Mouse (Mus musculus): ENCODE measurements around the gene Pax2.

Gene Pax2

DNA sequence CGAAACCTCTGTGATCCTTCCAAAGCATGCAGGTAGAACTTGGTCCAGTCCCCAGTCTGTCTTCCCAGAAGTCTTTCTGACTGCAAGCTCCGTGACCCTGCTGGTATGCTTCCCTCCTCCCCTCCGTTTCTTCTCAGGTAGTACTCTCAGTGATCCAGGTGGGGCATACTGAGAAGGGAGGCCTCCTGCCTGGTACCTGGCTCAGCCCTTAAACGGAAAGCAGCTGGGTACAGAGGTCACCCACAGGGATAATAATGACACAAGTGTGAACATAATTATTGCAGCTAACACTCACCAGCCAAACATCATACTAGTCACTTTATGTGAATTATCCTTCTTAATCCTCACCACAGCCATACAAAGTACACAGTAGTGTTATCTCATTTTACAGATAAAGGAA is 28.5 kb downstream of the Pax2 start:
- no peak for DNase-seq

DNA sequence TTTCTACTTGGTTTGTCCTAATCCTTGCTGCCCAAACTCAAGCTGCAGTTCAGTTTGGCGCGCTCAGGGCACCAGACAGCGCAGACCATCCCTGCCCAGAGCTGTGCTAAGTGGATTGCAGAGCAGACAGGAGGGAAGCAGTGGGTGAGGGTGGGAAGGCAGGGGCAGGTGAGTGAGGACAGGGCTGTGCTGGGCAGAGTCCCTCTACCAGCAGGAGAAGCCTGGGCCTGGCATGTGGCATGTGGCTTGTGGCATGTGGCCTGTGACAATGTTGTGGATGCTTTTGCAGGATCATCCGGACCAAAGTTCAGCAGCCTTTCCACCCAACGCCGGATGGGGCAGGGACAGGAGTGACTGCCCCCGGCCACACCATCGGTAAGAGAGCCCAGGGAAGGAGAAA is 32.6 kb downstream of the Pax2 start:
- no peak for DNase-seq

DNA sequence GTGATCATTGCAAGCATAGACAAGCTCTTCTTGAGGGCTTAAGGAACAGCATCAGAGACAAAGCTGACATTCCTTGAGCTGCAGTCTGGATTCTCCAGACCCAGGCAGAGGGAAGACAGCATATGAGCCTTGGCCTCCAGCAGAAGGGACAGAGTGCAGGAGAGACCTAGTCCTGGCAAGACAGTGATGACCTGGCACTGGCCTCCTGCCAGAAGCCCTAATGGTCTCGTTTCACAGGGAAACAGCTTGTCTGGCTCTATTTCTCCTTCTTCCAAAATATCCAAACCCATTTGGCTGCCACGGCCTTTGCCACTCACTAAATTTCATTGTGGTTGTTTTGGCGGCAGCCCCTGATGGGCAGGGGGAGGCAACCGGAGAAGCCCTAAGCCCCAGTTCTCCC is 36.1 kb downstream of the Pax2 start:
- DNase-seq: peak; percentile 65 to 71

DNA sequence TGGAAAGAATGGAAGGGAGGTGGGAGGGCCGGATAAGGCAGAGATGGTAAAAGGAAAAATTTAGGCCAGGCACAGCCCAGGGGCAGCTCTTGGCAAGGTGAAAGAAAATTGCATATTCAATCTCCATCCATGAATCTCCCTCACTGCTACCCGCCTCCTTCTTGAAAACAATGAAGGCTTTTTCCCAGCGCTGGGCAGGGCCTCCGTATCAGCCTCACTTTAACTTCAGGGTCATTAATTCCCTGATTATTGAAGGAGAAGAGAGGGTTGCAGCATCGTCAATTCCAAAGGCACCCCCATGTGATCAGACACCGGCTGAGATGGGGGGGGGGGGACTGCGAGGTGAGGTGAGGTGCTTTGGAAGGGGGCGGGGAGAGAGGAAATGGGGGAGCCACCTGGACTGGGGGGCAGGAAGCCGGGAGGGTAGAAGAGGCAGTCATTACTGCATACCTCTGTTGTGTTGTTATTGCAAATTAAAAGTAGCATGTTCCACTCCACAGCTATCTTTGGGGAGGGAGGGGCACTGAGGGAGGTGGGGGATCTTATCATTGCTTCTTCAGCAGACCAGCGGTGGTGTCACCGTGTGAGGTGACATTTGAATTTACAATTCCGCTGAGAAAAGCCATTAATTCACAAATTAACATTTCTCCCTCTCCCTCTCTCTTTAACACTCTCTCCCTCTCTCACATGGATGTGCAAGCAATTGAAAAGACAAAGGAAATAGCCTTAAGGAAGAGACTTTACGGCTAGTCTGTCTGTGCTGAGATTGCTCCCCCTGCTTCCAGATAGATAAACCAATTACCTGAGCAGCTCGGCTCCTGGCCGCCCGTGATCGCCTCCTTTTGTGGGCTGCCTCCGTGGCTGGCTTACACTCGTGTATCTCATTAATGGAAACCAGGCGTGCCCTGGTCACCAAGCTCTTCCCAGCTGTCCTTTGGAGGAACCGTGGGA is 41.5 kb downstream of the Pax2 start:
- DNase-seq: no peak

DNA sequence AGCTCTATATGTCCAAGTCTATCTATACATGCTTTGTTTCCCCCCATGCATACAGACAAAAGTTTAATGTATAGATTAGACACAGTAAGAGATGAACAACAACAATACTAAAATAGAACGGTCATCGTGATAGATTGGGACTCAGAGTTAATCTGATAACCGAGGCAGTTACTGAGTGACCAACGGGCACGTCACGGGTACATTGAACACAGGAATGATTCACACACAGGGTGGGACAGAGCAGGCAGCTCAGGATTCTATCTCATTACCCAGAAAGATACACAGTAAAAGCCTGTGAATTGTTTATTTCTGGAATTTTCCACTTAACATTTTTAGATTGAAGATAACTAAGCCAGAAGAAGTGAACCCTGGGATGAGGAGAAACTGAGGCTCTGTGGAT is 42.9 kb downstream of the Pax2 start:
- no peak for DNase-seq

DNA sequence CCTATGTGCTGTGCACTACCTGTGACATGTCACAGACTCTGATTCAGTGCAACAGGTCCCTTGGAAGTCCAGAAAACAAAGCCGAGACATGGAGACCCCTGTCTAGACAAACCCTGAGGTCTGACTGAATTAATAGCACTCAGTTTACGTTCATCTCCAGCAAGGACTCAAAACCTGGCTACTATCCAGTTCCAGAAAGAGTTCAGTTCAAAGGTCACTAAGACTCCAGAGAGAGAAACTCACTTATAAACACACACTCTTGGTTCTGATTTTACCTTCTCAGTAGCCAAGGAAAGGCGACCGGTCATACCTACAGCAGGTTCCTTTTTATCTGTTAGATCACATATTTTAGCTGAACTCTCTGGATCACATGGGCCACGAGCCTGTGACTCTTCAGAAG is 43.3 kb downstream of the Pax2 start:
- no peak for DNase-seq

DNA sequence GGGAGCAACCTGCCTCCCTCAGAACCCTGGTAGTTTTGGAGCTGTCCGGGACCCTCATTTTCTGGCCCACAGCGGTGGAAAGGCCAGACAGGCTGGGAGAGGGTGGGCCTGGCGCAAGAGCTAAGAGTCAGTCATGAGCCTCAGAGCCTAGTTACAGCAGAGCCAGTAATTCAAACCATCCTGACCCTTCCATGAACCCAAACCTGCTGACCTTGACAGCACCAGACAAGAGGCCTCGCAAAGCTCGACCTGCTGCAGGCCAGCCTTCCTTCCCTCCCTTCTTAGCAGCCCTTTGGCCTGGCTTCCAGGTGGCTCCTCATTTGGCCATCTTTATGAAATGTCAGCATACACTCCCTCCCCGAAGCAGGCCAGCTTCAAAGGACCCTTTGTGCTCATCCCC is 44.5 kb downstream of the Pax2 start:
- DNase-seq: no peak

DNA sequence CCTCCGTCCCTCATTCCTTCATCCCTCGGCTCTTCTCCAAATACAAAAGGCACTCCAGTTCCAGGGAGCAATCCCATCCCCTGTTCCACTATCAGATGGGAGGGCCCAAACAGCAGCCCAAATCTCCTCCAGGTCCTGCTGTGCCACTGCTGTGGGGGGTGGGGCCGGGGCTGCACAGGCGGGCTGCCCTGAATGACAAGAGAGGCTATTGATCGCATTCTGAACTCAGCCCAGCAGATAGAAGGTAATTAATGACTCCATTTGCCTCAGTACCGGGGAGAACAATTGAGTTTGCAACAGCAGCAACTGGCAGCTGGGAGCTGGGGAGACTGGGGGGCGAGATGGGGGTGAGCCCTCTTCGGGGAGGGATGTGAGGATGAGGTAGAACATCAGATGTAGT is 52.9 kb downstream of the Pax2 start:
- DNase-seq: no peak

DNA sequence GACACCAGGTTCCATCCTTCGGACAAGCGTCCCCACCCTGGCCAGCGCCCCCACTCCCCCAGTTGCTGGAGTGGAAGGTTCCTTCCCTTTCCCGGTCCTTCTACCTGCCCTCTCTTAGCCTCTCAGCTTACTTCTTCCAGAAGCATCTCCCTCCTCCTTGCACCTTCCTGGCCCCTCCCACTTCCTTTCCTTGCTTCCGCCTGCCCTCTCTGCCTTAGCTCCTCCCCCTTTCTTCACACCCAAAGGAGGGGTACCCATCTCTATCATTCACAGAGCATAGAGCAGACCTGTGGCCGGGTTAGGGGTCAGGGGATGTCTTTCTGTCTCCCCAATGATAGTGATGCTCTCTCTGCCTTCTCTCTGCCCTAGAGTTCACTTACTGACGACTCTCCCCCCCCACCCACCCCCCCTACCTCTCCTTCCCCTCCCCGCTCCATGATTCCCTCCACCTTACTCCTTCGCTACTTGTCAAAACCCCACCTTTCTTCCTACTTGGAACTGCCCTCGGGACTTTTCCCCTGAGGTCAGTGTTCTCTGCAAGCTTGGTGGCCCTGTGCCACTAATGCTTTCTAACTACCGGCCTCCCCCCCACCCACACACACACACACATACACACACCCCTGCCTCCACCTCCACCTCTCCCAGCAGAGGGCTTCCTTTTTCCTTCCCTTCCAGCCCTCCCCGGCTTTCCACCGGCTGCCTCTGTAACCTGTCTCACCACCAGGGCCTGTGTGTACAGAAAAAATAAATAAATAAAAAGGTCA is 57.0 kb downstream of the Pax2 start:
- DNase-seq: no peak

DNA sequence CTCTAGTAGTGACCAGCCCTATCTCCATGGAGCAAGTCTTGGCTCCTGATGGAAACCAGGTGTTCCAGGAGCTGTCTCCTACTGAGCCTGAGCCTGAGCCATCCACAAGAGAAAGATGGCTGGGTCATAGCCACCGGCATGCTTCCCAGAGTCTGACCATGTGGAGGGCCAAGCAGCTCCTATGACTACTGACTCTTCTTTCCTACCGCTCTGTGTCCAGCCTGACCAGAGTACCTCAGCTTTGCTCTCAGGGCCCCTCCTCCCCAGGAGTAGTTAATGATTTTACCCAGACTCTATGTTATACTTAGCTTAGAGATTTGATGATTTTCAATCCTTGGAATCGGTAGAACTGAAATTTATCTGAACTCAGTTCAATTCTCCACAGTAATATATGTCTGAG is 59.3 kb downstream of the Pax2 start:
- no peak for DNase-seq

DNA sequence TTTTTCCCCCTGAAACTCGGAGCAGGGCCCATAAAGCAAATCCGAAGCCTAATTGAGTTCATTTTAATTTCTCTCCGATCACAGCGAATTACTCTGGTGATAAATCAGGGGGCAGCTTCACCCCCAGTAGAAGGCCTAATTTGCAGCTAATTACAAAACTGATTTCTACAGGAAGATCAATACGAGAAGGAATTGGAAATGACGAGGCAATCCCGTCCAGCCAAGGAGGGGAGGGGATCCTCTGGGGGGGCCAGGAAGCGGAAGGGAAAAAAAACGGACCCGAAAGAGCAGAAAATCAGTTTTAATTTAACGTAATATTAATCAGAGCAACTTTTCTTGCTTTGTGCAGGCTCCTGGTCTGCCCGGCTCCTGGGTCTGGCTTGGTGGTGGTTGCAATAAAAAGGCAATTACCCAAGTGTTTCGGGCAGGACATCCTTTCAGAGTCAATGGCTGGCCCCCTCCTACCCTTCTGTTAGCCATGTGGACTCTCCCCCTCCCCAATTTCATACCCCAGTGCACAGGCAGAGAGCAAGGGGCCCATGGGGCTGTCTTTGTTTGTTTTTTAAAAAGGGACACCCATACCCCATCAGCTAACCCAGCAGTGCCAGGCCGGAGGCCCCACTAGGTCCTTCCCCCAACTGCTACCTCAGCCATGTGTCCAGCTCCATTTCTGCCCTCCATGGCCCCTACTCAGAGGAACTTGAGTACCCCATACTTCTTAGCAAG is 61.7 kb downstream of the Pax2 start:
- DNase-seq: no peak

DNA sequence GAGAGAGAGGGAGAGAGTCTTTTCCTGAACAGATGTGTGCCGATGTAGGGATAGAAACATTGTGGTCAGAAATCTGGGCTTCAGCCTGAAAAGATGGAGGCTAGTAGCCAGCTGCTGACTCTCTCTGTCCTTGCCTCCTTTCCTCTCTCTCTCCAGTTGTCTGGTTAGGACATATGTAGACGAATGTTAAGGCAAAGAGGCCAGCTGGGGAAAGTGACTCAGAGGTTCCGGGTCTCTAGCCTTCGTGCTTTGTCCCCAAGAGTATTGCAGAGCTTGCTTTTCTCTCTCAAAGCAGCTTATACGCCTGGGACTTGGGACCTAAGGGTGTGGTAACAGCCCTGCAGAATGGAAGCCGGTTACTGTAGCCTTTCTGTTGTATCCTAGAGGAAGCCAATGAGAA is 62.8 kb downstream of the Pax2 start:
- no peak for DNase-seq

DNA sequence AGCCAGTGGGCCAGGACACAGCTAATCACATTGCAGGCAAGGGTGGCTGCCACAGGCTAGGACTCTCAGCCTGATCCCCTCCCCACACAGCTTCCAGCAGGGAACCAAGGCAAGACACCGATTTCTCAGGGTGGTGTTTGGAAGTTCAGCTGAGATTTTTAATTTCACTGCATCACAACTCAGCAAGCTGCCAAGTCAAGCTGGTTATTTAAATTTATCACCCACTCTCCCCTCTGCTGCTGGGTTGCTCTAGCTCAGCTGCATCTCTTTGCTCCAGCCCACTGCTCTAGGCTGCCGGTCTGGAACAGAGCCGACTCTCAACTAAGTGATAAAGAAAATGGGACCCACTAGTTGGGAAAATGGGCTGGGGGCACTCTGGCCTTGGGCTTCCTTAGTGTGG is 65.7 kb downstream of the Pax2 start:
- no peak for DNase-seq

DNA sequence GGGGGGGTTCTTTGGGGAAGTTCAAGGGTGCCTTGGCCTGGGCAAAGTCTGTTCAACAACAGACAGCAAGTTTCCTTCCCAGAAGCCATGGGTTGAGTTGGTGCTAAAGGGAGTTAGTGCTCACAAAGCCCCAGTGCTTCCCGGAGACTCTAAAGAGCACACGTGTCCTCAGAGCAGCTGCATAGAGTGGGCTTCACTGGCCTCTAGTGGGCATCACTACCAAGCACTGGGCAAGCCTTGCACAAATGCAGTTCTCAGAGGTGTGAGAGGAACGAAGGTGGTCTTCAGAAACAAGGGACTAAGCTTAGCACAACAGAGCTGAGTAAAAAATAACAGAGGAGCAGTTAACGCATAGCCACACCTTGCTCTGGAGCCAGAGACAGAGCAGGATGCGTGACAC is 66.5 kb downstream of the Pax2 start:
- no peak for DNase-seq

DNA sequence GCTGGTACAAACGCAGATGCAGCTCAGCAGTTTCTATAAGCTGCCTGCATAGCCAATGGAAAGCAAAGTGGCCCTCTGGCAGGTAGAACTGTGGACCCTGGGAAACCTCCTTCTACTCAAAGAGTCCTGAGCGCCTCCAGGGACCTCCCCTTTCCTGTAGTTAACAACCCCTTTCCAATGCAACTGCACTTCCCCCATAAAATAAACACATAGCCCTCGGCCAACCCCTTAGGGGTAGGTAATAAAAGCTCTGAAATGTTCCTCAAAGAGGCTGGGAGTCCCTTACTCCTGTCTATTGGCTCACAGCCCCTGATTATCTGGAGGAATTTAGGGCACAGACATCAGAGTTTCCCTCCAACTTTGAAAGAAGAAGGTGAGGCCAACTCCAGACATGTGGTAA is 67.8 kb downstream of the Pax2 start:
- no peak for DNase-seq

DNA sequence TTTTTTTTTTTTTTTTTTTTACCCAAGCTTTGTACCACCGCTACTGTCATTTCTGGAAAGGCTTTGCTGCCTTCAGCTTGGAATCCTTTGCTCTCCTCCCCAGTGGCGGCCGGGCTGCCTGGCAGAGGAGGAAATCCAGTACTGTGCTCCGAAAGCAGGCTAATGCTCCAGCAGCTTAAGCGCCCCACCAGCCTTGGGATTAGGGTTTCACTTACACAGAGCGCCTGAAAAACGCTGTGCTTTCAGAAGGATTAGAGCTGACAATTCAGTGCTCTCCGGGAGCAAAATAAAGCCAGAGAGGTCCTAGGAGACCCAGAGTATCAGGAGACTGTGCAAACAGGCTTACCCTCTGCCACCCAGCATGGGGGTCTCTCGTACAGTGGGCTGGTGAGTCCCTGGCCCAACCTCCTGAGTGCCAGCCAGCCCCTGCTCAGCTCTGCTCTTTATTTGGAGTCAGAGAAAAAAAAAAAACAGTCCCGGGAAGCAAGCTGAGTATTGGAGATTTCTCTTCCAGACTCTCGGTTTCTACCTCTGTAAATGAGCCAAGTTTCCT is 69.4 kb downstream of the Pax2 start:
- no peak for DNase-seq

DNA sequence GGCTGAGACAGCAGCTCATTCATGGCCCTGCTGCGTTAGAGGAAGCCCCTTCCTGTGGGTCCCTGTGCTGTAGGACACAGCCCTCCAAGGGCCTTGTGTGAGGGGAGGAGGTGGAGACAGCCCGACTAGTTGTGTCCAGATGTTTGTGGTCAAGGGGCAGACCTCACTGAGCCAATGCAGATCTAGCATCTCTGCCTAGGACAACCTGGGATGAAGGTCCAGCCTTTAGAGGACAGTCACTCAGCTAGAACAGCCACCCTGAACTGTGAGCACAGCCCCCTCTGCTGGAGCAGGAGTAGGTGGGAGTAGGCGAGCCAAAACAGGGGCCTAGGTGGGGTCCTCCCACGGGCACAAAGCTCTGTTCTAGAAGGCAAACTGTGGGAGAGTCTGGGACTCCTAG is 70.0 kb downstream of the Pax2 start:
- DNase-seq: no peak

DNA sequence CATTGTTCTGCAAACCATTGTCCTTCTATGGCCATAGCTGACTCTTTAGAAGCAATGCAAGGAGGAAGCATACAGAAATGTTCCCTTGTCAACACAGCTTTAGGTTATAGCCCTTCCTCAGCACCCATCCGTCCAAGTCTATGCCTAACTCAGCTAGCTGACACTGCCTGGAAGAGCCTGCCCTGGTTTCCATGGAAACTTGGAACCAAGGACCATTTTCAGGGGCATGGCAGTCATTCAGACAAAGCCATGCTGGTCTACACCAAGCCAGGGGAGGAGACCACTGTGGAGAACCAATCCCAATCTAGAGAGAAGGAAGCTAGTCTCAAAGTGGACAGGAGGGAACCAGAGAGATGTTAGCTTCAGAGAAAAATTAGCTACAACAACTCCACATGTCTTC is 77.5 kb downstream of the Pax2 start:
- DNase-seq: peak; percentile 47 to 49

DNA sequence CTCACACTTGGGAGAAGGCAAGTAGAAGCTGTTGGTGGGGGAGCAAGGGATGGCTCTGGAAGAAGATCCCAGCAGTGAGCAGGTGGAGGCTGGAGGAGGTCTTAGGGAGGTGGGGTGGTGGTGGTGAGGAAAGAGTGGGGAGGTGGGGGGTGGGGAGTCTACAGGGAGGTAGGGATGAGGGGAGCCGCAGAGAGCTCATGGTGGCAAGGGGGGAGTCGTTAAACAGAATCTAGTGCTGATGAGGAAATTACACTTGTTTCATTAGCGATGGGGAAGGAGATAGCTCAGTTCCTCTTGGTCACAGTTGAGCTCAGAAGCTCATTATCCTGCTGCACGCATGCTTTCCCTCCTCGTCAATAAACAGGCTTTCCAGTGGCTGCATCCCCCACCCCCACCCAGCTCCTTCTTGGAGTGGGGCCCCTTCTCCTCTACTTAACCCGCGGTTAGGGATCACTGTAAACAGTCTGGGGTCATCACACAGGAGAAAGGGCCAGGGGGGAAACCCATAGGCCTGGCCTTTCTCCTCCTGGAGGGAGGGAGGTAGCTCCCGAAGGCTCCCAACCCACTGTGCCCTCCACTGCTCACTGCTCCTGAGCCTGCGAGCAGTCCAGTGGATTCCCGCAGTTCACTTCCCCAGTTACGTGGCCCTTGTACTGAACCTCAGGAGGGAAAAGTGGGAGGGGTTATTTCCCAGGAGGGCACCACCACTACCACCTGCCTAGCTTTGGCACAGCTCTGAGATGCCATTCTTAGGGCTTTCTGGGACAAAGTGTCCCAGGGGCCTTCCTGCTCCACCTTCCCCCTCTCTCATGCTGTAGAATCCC is 78.6 kb downstream of the Pax2 start:
- DNase-seq: no peak

DNA sequence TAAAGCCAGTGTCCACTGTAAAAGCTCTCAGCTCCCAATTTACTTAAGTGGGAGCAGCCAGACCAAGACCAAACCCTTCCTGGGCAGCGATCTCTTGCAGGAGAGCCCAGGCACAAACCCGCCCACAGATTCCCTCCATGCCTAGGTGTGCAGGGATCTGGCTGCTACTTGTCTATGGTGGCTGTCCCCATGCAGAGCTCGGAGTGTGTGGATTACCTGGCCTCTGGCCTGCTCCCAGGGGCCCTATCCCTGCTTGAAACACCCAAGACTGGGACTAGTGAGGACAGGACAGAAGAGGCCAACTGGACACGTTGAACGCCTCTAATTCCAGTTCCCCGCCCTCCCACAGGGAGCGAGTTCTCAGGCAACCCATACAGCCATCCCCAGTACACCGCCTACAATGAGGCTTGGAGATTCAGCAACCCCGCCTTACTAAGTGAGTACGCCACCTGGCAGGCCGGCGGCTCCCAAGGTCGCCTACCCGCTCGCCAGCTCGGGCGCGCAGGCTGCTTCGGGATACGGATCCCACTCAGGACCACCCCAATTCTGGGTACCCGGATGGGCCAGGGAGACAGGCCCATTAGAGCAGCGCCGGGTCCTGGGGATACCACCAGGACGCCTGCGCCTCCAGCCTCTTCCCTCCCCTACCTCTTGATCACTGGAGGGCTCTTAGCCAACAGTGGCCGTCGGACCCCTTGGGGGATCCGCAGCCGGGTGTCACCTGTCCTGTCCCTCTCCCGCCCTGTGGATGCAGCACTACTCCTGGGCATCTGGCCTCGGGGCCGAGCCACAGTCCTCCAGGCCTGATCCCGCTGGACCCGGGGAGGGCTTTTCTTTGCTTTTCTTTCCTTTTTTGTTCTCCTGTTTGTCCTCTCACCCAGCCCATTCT is 79.4 kb downstream of the Pax2 start:
- peak; percentile 14 to 21 for DNase-seq

Measured in cerebellum, postnatal 14 days (tissue).